ENCODE assay signal across 15 mouse cellular contexts in the genomic region with DNA sequence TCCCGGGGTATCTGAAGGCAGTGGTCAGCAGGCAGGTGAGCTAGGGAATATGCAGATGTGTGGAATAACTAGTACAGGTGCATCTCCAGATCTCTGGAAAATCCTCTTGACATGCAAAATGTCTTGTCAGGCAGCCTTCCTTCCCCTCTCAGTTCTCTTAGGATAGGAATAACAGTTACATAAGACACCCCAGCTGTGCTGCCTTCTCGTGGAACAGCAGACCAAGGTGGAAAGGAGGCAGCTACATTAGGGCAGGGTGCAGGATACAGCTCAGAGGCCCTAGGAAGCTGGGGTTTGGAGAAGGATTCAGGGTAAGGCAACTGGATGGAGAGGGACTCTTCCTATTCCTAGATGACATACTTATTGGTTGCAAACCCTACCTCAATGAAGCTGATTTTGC.
"Had no signal": no experiment of that assay in that cellular context is flagged by ENCODE, and none has a peak within 500 bp of the region (broad histone marks: within the 10 kb centered on the region; RNA-seq: fewer than 3 reads in every experiment).

No protein-coding gene starts in this region.

- H3K27me3 ChIP-seq: midbrain, embryonic 12.5 days; midbrain, embryonic 15.5 days; neural tube, embryonic 13.5 days; neural tube, embryonic 15.5 days had no signal

- H3K4me3 ChIP-seq: midbrain, embryonic 10.5 days; midbrain, embryonic 12.5 days; midbrain, embryonic 15.5 days; myocyte; neural tube, embryonic 13.5 days; neural tube, embryonic 15.5 days had no signal

- H3K9me3 ChIP-seq: midbrain, embryonic 10.5 days; midbrain, embryonic 12.5 days; midbrain, embryonic 15.5 days; neural tube, embryonic 13.5 days; neural tube, embryonic 15.5 days had no signal

- H3K9ac ChIP-seq: lung, embryonic 14.5 days; midbrain, embryonic 12.5 days; midbrain, embryonic 15.5 days; neural tube, embryonic 13.5 days; neural tube, embryonic 15.5 days had no signal

- H3K4me2 ChIP-seq: lung, embryonic 14.5 days; midbrain, embryonic 12.5 days; midbrain, embryonic 15.5 days; neural tube, embryonic 13.5 days; neural tube, embryonic 15.5 days had no signal

- H3K36me3 ChIP-seq: midbrain, embryonic 10.5 days; midbrain, embryonic 12.5 days; midbrain, embryonic 15.5 days; neural tube, embryonic 13.5 days; neural tube, embryonic 15.5 days had no signal

- H3K27ac ChIP-seq: midbrain, embryonic 10.5 days; midbrain, embryonic 12.5 days; midbrain, embryonic 15.5 days; neural tube, embryonic 13.5 days; neural tube, embryonic 15.5 days had no signal

- ATAC-seq: midbrain, embryonic 15.5 days had no signal

- H3K4me1 ChIP-seq: midbrain, embryonic 10.5 days; midbrain, embryonic 12.5 days had no signal

- DNase-seq: lung, adult 18-20 months; lung, postnatal 4 days; retina, postnatal 1 day; right cerebral cortex, postnatal 25 days; spleen, adult 18-20 months; thymus, adult 18-20 months; thymus, postnatal 14 days; thymus, postnatal 36 days had no signal
